9 mouse cellular contexts compared by ENCODE assay signal in genomic region chr6:38910828-38911559, GRCm38 (mm10). TPM values are rescaled to one million over a fixed set of nuclear protein-coding genes. Genes with fewer than 3 reads are reported as not detected.
DNase-seq lines count a peak whose midpoint lies in the region; ATAC-seq and TF ChIP-seq lines count a peak whose summit lies in the region.
"Had no signal": no experiment of that assay in that cellular context is flagged by ENCODE, and none has a peak within 500 bp of the region (broad histone marks: within the 10 kb centered on the region; RNA-seq: fewer than 3 reads in every experiment).

No protein-coding gene starts in this region.

- H3K79me2 ChIP-seq in heart, adult 2 months (replicated peaks; ENCODE audit: control insufficient read depth, insufficient read depth, low read length) = no peaks in the 10 kb centered on the region

- 0 out of 2 replicates have a peak, but pooled peaks have one; percentile 50 for TF ChIP-seq EP300 in heart, adult 2 months (IDR thresholded peaks at IDR 0.05; ENCODE audit: insufficient read depth, low read depth, low read length)
- peak; percentile 100 for TF ChIP-seq EP300 in liver, embryonic 14.5 days (IDR thresholded peaks at IDR 0.05; ENCODE audit: low read depth)

- no peak for TF ChIP-seq POLR2A in heart, adult 2 months (IDR thresholded peaks at IDR 0.05; ENCODE audit: insufficient read depth, low read depth, low read length)

- intact Hi-C loops in heart, adult 2 months (cut with DNase I) = loop anchor here (1.0 to 5.0 kb wide), 4 partner anchors 36 to 261 kb away; partner anchors contain the start of gene Tbxas1

- peaks cover 53% of the 10 kb centered on the region for H3K4me1 ChIP-seq in E14TG2a.4 (replicated peaks; ENCODE audit: low read depth, low read length)
- no peaks in the 10 kb centered on the region for H3K4me1 ChIP-seq in heart, adult 2 months (ENCODE audit: control insufficient read depth, insufficient read depth, low read length)
- peaks cover 3% of the 10 kb centered on the region; the same call in 1 of the 2 replicates for H3K4me1 ChIP-seq in kidney, embryonic 16.5 days (ENCODE audit: insufficient read depth, low read length)
- H3K4me1 ChIP-seq in liver, embryonic 14.5 days (replicated peaks; ENCODE audit: control insufficient read depth in 2 of 2, insufficient read depth in 2 of 2, low read length in 1 of 2) = peaks cover 73 to 77% of the 10 kb centered on the region in 2 experiments

- 46% methylated on average over 3 of the region's 3 CpGs for WGBS in heart, adult 2 months
- whole genome bisulfite sequencing in kidney, embryonic 16.5 days = 67% methylated on average over 3 of the region's 3 CpGs
- WGBS in liver, embryonic 14.5 days (ENCODE audit: insufficient replicate concordance) = 7% methylated on average over 3 of the region's 3 CpGs

- H3K9me3 ChIP-seq in E14TG2a.4 (ENCODE audit: low read length) = peaks cover 6% of the 10 kb centered on the region; the same call in 1 of the 2 replicates
- H3K9me3 ChIP-seq in kidney, embryonic 16.5 days (ENCODE audit: low read length) = no peaks in the 10 kb centered on the region
- H3K9me3 ChIP-seq in liver, embryonic 14.5 days (ENCODE audit: control insufficient read depth, low read length) = no peaks in the 10 kb centered on the region

- no peak overlapping the region for H3K27ac ChIP-seq in heart, adult 2 months
- no peak overlapping the region for H3K27ac ChIP-seq in kidney, embryonic 16.5 days (ENCODE audit: low read length)
- H3K27ac ChIP-seq in liver, embryonic 14.5 days = peak overlapping the region; percentile 99

- no peaks in the 10 kb centered on the region for H3K27me3 ChIP-seq in E14TG2a.4 (ENCODE audit: insufficient read depth, low read length)
- H3K27me3 ChIP-seq in heart, adult 2 months (ENCODE audit: control insufficient read depth, insufficient read depth, low read length) = no peaks in the 10 kb centered on the region
- H3K27me3 ChIP-seq in kidney, embryonic 16.5 days (ENCODE audit: insufficient read depth, low read length) = no peaks in the 10 kb centered on the region
- no peaks in the 10 kb centered on the region for H3K27me3 ChIP-seq in liver, embryonic 14.5 days (ENCODE audit: control insufficient read depth, insufficient read depth, low read length)

- no peak overlapping the region for H3K9ac ChIP-seq in heart, adult 2 months (ENCODE audit: low read depth, low read length)
- no peak overlapping the region for H3K9ac ChIP-seq in kidney, embryonic 16.5 days (replicated peaks; ENCODE audit: low read length)
- H3K9ac ChIP-seq in liver, embryonic 14.5 days (replicated peaks) = peak overlapping the region; percentile 79

- no peaks in the 10 kb centered on the region for H3K36me3 ChIP-seq in E14TG2a.4 (ENCODE audit: insufficient read depth, low read length)
- H3K36me3 ChIP-seq in heart, adult 2 months (ENCODE audit: control insufficient read depth, insufficient read depth, low read length) = no peaks in the 10 kb centered on the region
- H3K36me3 ChIP-seq in kidney, embryonic 16.5 days (ENCODE audit: insufficient read depth, low read length) = no peaks in the 10 kb centered on the region
- no peaks in the 10 kb centered on the region for H3K36me3 ChIP-seq in liver, embryonic 14.5 days (replicated peaks; ENCODE audit: control insufficient read depth, insufficient read depth, low read depth)

- ATAC-seq in common myeloid progenitor, adult 5-6 weeks (replicated peaks; ENCODE audit: low read depth, poor library complexity, severe bottlenecking) = peak; percentile 79
- 0 out of 2 replicates have a peak, but pooled peaks have one; percentile 46 for ATAC-seq in kidney, embryonic 16.5 days (ENCODE audit: low FRiP score, low TSS enrichment)
- peak; percentile 93 for ATAC-seq in liver, embryonic 14.5 days (ENCODE audit: insufficient read depth)

- peak; percentile 80 for TF ChIP-seq CTCF in E14TG2a.4 (conservative IDR thresholded peaks at IDR 0.05; ENCODE audit: low read length)
- TF ChIP-seq CTCF in heart, adult 2 months (IDR thresholded peaks at IDR 0.05) = peak; percentile 98
- peak; percentile 97 for TF ChIP-seq CTCF in liver, embryonic 14.5 days (IDR thresholded peaks at IDR 0.05; ENCODE audit: low read depth)

- no peak overlapping the region for H3K4me3 ChIP-seq in E14TG2a.4 (replicated peaks; ENCODE audit: low read length)
- H3K4me3 ChIP-seq in heart, adult 2 months = no peak overlapping the region
- H3K4me3 ChIP-seq in kidney, embryonic 16.5 days (ENCODE audit: low read length) = no peak overlapping the region
- H3K4me3 ChIP-seq in liver, embryonic 14.5 days (ENCODE audit: insufficient read depth in 1 of 2, low read depth in 2 of 2, low read length in 2 of 2) = no peak overlapping the region
- H3K4me3 ChIP-seq: myocyte had no signal

- H3K4me2 ChIP-seq in kidney, embryonic 16.5 days (replicated peaks; ENCODE audit: low read depth, low read length) = no peak overlapping the region
- peak overlapping the region; percentile 57 for H3K4me2 ChIP-seq in liver, embryonic 14.5 days (ENCODE audit: low read depth)

- peak; percentile 87 for DNase-seq in ZHBTc4 (ENCODE audit: low read depth, low spot score)
- DNase-seq in heart, adult 2 months = peak; percentile 63 to 72
- DNase-seq in liver, embryonic 14.5 days (ENCODE audit: low read depth in 3 of 3, low spot score in 3 of 3) = peak; percentile 96 to 98 (median 98)
- peak; percentile 80 for DNase-seq in retina, embryonic 14.5 days (ENCODE audit: low spot score)
- peak; percentile 60 to 65 for DNase-seq in urinary bladder, postnatal 36 days (ENCODE audit: low spot score in 2 of 2)

RNA-seq across cellular contexts. Expression of gene Hipk2, which starts 35.0 kb away (rescaled TPM):
- total RNA-seq in common myeloid progenitor, adult 5-6 weeks (2017) = 10.3 and 16.4 TPM in 2 replicates
- 10 to 100 TPM; 91.0 to 98.5 TPM for total RNA-seq in heart, adult 2 months (2021)
- polyA plus RNA-seq in heart, adult 2 months (2012; rRNA removed) = 35.9 and 51.3 TPM in 2 replicates
- polyA plus RNA-seq in kidney, embryonic 16.5 days (2015; fragmentation: Nextera tagmentation; extraction: Ambion mirVana) = 28.0 and 32.8 TPM in 2 replicates
- polyA plus RNA-seq in liver, embryonic 14.5 days (2012; rRNA removed) = 10.7 and 12.3 TPM in 2 replicates
- 13.0 and 15.5 TPM in 2 replicates for polyA plus RNA-seq in liver, embryonic 14.5 days (2014; fragmentation: Nextera tagmentation; extraction: Ambion mirVana)

RNA-seq across cellular contexts. Expression of gene Tbxas1, which starts 35.8 kb away (rescaled TPM):
- total RNA-seq in common myeloid progenitor, adult 5-6 weeks (2017) = 23.1 and 33.0 TPM in 2 replicates
- total RNA-seq in heart, adult 2 months (2021) = 1 to 10 TPM; 2.1 to 2.7 TPM
- polyA plus RNA-seq in heart, adult 2 months (2012; rRNA removed) = 1.9 and 2.7 TPM in 2 replicates
- polyA plus RNA-seq in kidney, embryonic 16.5 days (2015; fragmentation: Nextera tagmentation; extraction: Ambion mirVana) = 8.4 and 9.2 TPM in 2 replicates
- polyA plus RNA-seq in liver, embryonic 14.5 days (2012; rRNA removed) = 4.5 and 5.1 TPM in 2 replicates
- 6.3 and 8.4 TPM in 2 replicates for polyA plus RNA-seq in liver, embryonic 14.5 days (2014; fragmentation: Nextera tagmentation; extraction: Ambion mirVana)
- polyA plus RNA-seq: myocyte had no signal
